Mouse (Mus musculus) forelimb bud, embryonic 11.5 days (tissue): ENCODE measurements around the gene Lsp1.
A peak's percentile ranks its signal among the peaks of the same experiment; 100 is the strongest.

Experiments used
- DNase-seq: peaks from one replicate; pipeline ENCODE4 v3.0.0-alpha.2; 2012; ENCODE audit warnings: low read depth, low spot score

The Lsp1 gene

DNA sequence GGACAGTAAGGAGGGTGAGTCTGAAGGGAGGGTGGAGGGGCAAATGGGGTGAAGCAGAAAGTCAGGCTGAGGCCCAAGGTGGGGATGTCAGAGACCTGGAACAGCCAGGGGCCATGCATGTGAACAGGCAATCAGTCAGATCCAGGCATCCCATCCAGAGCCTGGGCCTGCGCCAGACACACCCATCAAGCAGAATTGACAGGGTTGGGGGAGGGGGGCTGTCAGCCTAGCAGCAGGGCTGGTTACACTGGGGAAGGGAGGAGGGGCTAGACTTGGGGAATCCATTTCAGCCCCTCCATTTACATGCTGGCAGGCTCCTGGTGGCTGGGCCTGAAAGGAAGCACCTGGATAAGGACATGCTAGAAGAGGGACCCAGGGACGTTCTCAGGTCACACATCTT is 45.3 kb downstream of the Lsp1 start:
- DNase-seq: peak; percentile 36

DNA sequence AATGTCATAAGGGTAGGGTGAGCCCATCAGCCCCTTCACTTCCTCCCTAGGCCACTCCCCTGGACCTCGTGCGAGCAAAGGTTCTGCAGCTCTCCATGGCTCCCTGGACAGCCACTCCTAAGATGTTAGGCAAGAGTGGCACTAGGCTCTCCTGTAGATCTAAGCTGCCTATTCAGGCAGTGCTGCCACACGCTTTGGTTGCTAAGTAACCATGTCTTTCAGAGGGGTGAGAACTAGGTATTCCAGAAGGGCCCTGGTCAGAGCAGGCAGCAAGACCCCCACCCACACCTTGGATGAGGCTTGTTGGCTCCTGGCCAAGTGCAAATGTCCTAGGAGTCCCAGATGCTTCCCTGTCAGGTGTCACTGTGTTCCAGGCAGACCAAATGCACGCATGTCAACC is 45.9 kb downstream of the Lsp1 start:
- no peak for DNase-seq

DNA sequence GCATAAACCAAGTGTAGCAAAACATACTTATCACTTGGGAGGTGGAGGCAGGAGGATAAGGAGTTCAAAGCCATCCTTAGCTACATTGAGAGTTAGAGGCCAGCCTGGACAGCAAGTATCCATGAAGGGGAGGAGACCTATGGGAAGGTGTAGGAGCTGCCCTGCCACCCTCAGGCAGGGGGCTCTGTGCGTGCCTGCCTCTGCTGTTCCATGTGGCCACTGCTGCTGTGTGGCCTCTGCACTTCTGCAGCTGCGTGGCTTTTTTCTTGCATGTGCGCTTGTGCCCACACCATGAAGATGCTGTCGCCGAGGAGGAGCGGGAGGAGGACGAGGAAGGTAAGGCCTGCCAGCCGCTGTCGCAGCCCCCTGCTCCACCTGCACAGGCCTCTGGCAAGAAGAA is 46.8 kb downstream of the Lsp1 start:
- no peak for DNase-seq

DNA sequence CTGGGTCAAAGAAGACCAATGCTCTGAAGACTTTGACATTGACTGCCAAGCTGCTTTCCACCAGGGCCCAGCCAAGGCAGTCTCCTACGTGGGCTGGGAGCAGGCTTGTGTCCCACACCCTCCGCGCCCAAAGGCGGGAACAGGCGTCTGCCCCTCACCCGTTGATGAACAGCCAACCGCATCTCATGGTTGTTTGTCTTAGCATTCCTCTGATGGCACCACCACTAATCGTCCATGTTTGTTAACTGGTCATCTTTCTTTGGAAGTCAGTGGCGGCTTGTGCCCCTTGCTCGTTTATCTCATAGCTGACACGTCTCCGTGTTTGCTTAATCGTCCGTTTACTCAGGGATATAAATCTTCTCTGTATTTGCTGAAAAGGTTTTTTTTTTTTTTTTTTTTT is 48.9 kb downstream of the Lsp1 start:
- no peak for DNase-seq

DNA sequence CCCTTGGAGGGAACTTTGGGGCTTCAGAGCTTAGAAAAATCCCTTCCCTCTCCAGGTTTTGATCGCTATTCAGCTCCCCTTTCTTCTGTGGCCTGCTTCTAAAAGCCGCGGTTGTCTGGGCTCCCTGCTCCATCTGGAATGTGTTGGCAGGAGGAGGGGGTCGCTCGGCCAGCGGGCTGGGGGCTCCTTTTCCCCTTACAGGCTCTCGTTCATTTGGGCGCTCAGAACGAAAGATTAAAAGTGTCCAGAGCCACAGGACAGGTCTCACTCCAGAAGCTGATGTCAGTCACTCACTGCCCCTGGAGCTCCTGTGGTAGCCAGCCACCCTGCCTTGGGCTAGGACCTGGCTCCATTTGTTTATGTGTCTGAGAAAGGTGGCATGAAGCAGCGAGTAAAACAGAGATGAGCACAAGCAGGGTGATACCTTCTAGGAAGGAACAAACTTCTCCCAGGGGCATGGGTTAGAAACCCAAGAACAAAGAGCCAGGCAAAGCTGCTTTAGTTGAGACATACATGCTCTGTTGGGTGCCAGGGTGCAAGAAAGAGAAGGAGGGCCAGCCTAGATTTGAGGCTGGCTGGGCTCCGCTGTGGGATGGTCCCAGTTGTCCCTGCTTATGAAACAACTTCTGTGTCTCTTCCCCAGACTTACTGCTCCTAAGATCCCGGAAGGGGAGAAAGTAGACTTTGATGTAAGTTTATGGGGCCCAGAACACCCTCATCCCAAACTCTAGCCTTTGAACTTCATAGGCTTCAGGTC is 49.6 kb downstream of the Lsp1 start:
- peak; percentile 76 for DNase-seq

DNA sequence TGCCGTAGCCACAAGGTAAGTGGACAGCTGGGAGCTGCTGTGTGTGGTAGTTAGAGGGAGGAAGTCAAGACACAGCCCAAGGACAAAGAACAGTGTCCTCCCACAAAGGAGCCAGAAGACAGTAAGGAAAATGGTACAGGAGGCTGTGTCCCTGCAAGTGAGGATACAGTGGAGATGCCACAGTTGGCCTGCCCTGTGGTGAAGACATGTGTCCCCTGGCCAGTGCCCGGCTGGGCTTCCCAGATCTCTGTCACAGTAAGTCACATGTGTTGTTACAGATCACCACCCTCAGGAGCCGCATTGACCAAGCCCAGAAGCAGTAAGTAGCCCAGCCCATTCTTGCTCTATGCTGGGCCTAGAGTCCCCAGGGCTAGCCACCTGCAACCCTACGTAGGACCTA is 53.4 kb downstream of the Lsp1 start:
- DNase-seq: no peak

DNA sequence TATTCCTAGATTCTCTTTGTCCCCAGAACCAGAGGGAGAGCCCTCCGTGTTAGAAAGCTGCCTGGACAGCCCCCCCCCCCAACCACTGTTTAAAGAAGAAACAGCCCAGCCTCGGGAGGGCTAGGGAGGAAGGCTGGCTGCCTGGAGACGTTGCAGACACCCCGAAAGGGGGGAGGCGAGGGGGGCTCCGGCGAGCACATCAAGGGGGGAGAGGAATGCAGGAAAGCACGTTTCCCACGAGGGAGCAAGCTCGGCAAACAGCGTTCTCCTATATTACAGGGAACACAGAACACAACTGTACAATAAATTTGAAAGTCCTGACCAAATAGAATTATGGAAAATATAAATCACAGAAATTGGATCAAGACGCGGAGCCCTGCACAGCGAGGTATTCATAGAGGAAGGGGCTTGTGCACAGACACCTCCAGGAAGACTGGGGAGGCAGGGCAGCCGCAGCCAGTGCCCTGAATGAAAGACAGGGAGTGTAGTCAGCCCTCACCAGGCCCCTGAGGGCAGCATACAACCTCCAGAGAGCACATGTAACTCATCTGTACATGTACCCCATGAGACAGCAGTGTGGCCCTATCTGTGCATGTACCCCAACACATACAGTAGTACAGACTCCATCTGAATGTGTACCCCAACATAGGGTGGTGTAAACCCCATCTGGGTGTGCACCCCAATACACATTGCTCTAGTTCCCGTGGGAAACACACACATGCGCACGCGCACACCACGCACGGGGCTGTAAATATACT is 55.8 kb downstream of the Lsp1 start:
- DNase-seq: peak; percentile 79

DNA sequence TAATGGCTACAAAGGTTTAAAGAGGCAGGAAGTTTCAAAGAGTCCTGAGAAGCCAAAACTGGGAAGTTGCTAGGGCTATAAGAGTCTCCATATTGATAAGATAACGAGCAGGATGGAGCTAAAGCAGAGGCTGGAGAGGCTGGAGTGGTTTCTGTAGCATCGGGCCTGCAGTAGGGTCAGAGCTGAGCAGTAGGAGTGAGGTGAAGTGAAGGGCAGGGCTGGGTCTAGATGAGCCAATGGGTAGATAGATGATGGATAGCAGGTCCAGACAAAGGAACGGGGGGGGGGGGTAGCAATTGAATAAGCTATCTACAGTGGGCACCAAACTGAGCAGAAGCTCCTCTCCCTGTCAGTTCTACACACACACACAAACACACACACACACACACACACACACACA is 56.9 kb downstream of the Lsp1 start:
- no peak for DNase-seq

DNA sequence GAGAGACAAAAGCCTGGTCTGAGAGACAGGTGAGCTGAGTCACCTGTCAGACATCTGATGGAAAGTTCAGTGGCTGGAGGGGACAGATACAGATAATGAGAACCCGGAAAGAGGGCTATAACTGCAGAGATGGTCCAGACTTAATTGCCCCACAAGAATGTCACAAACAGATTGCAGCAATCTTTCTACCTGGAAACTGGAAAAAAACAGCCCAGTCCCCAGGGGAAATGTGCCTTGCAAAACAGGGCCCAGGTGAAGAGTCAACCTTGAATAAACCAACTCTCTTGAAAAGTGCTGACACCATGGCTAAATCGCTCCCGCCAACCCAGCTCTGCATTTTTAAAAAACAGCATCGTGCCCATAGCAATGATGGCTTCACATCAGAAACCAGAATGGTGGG is 59.7 kb downstream of the Lsp1 start:
- DNase-seq: no peak

DNA sequence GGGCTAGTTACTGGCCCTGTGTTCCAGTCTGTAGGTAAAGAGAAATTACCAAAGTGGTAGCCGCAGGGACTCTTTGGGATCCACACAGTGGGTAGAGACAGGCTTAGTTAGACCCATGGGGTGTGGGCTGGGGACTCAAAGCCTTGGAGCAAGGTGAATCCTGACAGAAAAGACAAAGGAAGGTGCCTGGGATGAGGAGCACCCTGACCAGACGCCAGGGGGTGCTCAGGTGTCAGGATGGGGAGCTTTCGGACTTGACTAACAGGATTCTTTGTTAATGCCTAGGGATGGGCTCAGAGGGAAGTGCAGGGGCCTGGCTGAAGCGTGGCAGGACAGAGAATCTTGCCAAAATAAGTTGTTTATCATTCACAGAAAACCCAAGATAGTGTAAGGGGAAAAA is 61.7 kb downstream of the Lsp1 start:
- no peak for DNase-seq

DNA sequence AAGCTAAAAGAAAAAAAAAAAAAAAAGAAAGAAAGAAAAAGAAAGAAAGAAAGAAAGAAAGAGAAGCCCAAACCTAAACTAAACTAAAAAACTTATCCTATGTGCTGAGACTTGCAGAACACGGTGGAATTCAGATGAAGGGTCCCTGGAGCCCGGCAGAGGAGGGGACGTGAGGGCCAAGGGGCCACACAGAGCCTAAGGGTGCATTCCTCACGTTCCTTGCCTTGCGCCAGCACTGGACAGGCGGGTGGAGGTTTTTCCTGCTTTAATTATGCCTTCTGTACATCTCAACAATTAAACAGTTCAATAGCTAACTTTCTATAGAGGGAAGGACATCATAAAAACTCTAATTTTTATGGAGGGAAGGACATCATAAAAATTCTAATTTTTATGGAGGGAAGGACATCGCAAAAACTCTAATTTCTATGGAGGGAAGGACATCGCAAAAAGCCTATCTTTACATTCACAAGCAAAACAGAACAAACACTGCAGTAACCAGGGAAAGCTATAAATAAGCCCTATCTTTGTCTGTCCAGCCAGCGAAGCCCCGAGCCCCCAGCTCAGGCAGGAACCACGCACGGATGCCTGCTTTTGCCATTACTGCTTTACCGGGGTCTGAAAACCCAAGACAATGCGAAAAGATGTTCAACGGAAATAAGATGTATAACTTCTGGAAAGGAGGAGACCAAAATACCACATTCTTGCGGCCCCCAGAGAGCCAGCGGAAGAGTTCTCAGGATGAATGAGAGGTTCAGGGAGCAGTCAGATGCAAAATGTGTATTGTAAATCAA is 62.8 kb downstream of the Lsp1 start:
- DNase-seq: no peak

DNA sequence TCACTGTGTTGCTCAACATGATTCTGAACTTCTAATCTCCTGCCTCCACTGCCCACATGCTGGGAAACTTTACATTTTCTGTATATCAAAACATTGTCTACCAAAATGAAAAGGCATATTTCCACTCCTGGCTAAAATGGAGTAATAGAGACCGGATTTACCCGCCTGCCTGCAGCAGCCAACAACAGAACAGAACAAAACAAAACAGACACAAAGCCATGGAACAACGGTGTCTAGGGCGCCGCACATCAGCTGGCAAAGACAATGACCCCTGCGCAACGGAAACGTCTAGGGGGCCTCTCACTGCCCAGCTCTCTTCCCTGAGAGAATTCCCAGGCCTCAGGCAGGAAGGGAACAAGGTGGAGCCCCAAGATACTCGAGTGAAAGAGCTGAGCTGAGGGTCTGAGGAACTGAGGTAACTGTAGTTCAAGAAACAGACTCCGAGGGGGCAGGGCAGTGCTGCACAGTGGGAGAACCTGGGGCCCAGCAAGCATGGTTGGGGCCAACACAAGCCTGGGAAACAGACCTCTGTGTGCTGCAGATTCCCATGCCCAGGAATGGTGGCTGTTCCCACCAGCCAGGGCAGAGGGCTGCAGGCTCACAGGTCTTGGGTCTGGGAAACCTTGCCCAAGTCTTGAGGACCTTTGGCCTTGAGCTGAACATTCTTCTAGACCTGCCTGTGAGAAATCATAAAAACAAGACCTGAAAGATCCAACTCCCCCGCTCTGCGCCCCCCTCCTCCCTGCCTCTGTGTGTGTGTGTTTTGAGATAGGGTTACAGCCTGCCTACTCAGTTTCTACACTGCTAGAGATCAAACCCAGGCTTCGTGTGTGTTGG is 65.0 kb downstream of the Lsp1 start:
- no peak for DNase-seq

DNA sequence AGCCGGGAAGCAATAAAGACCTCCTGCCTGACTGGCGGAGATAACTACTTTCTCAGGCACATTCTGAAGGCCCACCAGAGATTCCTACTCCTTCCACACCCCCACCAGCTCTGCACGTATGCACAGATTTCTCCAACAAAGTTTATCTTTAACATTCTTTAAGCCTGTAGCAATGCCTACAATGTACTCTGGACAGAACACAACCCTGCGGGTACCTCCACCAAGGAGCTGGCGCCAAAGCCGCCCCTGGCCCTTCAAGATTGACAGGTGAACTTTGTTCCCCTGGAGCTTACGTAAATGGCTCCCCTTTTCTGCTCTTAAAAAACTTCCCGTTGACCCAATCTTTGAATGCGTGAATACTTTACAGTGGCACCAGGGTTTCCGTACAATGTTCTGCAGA is 68.7 kb downstream of the Lsp1 start:
- no peak for DNase-seq

DNA sequence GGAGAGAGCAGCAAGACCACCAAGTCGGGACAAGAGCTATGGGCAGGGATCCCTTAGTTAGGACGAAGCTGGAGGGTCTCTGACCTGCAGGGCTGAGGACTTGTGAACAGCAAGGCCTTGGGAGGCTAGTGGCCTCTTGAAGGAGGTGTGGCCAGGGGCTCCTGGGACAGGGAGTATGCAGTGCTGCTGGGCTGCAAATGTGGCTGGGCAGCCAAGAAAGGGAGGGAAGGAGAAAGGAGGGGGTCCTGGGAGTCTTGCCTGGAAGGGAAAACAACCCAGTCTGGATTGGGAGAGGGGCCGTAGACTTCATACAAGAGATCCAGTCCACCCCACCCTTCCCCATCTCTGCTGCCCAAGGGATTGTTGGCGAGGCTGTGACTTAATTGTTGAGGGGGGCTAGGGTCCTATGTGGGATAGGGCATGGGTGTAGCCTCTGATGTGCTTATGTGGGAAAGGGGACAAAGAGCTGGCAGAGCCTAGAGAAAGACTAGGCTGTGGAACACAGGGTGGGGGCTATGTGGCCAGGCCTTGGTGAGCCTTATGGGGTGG is 71.4 kb downstream of the Lsp1 start:
- no peak for DNase-seq

DNA sequence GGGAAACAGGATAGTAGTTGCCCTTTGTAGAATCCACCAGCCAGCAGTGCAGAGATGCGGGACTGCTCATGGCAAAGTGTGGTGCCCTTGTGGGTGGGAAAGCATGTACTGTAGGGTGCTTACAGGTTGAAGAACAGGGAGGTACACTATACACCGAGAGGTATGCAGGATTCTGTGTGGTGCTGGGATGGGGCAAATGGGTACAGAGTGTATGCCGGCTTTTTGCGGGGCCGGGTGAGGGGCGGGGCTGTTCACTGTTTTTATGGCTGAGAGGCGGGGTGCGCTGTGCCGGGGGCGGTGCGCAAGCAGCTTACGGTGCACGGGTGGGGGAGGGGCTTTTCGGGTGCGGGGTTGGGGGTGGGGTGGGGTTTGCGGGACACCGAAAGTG is 72.1 kb downstream of the Lsp1 start, which contains the start of gene Mrpl23:
Gene Mrpl23, plus strand, starts transcription at position 16 of the 388 bp plus-strand sequence.
- DNase-seq: no peak

DNA sequence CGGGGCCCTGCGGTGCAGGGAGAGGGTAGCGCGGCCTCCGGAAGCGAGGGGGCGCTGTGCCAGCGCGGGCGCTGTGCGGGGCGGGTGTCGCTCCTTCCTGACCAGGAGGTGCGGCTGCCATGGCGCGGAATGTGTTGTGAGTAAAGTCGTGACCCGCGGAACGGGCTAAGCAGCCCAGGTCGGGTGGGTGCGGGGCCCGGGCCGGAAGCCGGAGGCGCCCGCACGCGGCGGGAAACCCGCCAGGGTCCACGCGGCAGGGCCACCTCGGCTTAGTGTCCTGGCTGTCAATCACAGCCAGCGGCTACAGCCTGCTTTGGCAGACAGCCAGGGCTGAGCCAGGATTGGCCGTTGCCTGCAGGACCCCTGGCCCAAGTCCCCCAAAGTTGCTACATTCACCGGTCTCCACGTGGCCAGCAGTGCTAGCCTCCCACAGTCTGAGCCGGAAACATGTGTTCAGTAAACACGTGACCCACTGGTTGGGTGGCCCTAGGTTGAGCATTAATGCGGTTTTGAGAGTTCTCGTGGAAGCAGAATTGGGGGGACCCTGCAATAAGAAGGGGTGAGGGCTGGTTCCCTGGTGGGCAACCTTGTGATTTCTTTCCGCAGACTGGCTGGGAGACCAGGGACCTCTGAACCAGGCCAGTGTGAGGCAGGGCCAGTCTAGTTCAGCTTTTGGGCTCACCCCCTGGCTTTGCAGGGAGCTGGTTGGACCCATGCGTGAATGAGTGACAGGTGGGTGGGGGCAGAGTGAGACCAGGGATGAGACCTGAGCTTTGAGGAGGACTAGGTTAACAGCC is 72.6 kb downstream of the Lsp1 start:
- peak; percentile 84 for DNase-seq

DNA sequence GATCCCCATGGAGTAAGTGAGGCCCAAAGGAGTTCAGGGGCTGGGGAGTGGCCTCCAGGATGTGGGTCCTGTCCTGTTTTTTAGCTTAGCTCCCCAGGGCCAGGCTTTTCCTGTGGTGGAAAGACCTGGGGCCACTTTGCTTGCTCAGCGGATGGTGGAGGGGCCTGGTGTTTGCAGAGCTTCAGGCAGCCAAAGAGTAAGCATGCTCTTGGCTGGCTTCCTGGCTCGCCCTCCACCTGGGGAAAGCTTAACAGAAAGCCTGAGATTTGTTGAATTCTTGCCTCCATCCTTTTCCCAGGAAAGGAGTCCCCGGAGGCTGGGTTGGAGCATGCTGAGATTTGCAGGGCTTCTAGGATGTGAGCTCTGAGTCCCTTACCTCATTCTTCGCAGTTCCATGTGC is 74.5 kb downstream of the Lsp1 start:
- DNase-seq: no peak

DNA sequence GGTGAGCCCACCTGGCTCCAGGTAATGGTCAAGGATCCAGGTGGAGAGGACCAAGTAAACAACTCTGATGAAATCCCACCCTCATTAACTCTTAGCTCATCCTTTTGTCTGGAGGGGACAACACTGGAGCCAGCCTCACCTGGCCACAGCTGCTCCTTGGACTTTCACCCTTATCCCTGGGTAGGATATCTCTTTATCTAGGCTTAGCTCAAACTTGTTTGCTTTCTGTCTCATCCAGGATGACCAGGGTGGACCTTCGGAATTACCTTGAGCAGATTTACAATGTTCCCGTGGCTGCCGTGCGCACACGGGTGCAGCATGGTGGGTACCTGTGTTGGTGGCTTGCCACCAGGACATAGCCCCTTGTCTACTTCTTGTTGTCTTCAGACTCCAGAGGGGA is 75.2 kb downstream of the Lsp1 start:
- no peak for DNase-seq

DNA sequence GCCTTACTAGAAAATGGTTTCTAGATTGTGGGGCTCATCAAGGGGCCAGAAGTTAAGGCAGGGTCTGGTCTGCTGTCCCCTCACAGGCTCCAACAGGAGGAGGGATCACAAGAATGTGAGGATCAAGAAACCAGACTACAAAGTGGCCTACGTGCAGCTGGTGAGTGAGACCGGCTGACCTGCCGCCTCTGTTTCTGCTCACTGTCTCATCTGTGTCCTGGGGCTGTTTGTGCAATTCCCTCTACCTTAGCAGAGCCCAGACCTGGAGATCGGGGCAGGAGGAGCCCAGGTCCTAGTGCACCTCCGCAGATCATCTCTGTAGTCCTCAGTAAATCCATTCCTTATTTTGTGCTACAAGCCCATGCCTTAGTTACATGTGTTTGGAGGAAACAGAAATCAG is 76.6 kb downstream of the Lsp1 start:
- DNase-seq: no peak

DNA sequence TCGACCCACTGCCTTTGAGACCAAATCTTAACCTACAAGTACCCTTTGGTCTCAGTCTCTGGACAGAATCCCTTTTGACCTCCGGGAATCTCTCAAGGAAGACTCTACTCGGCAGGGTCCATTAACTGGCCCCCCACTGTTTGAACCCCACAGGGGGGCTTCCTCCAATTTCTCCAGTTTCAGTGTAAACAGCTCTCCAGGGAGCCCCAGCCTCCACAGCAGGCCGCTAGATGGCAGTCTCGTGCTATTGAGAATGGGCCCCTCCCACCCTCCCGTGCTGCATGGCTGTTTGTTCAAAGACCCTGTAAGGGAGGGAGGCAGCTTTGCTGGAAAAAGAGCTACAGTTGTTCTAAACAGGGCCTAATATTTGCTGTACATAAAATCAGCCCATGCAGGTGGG is 77.3 kb downstream of the Lsp1 start:
- DNase-seq: peak; percentile 89
